Mouse (Mus musculus) hindbrain, embryonic 11.5 days (tissue): ENCODE measurements at regions not wholly inside any gene's neighbourhood (a gene's known extent, or its start where the extent isn't known, plus 50 kb on each side); places are given as distances from the start of the nearest gene placed in this dataset.

Source experiments
- ATAC-seq: fragments of 200-750 bp; cut with Nextera tagmentation; 2 replicates; pipeline ENCODE4 v1.8.0; 2017; ENCODE audit warnings: mild to moderate bottlenecking, moderate TSS enrichment, moderate library complexity; ENCODE audit not compliant: low FRiP score
- DNase-seq: peaks from one replicate; pipeline ENCODE4 v3.0.0-alpha.2; 2015; ENCODE audit warnings: low spot score
- H3K27ac ChIP-seq: fragments of 300-500 bp; sonication (generic); 2 replicates; pipeline ENCODE4 v1.5.1; 2014; ENCODE audit warnings: mild to moderate bottlenecking, low read depth, low read length
- H3K27me3 ChIP-seq: fragments of 300-500 bp; sonication (generic); 2 replicates; pipeline ENCODE4 v1.6.1; 2014; ENCODE audit warnings: mild to moderate bottlenecking, low read length, moderate library complexity, mixed read lengths; ENCODE audit not compliant: control insufficient read depth, insufficient read depth
- H3K36me3 ChIP-seq: fragments of 300-500 bp; sonication (generic); 2 replicates; pipeline ENCODE4 v1.6.1; 2014; ENCODE audit warnings: mild to moderate bottlenecking, low read length, moderate library complexity, mixed read lengths; ENCODE audit not compliant: control insufficient read depth, insufficient read depth
- H3K4me1 ChIP-seq: fragments of 300-500 bp; sonication (generic); replicated peaks from 2 replicates; pipeline ENCODE4 v1.6.1; 2014; ENCODE audit warnings: low read length, mixed read lengths; ENCODE audit not compliant: control insufficient read depth, insufficient read depth
- H3K4me2 ChIP-seq: fragments of 300-500 bp; sonication (generic); replicated peaks from 2 replicates; pipeline ENCODE4 v1.6.1; 2014; ENCODE audit warnings: mild to moderate bottlenecking, low read depth, low read length
- H3K4me3 ChIP-seq: fragments of 300-500 bp; sonication (generic); 2 replicates; pipeline ENCODE4 v1.5.1; 2014; ENCODE audit warnings: low read depth, low read length
- H3K9ac ChIP-seq: fragments of 300-500 bp; sonication (generic); 2 replicates; pipeline ENCODE4 v1.6.1; 2014; ENCODE audit warnings: low read depth, low read length
- H3K9me3 ChIP-seq: fragments of 300-500 bp; sonication (generic); 2 replicates; pipeline ENCODE4 v1.6.1; 2016; ENCODE audit warnings: low read length; ENCODE audit not compliant: control insufficient read depth
- WGBS: fragments of 180-500 bp; shearing (Covaris S2); extraction: QIAGEN DNeasy Blood & Tissue Kit; methylation state at CpG from one replicate; pipeline ENCODE4 v1.1.7; 2014; 5-methylcytosine and 5-hydroxymethylcytosine counted together

DNA sequence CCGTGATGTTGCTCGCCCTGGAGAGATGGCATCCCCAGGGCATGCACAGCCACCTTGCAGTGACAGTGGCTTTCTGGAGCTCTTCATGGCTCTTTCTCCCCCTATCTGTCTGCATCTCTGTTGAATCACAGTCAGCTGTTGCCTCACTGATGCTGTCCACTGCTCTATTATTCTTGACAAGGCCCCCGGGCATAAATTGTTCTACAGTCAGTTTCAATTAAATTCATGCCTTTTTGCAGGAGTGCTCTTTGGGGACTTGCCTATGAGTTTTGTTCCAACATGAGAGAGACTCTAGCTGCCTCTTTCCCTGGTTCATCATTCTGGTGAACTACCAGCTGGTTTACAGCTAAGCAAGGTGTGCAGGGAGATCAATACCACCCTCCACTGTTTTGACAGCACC is 229.9 kb upstream of the Shh start:
- no peaks in the 10 kb centered on the region for H3K9me3 ChIP-seq
- no peaks in the 10 kb centered on the region for H3K27me3 ChIP-seq
- WGBS: 63% methylated on average over 3 of the region's 3 CpGs
- no peak overlapping the region for H3K9ac ChIP-seq
- H3K4me1 ChIP-seq: no peaks in the 10 kb centered on the region
- H3K4me2 ChIP-seq: no peak overlapping the region
- DNase-seq (no peak), ATAC-seq (no peak)
- H3K36me3 ChIP-seq: no peaks in the 10 kb centered on the region
- no peak overlapping the region for H3K27ac ChIP-seq
- no peak overlapping the region for H3K4me3 ChIP-seq

- Histone ChIP-seq H3K9me3 (no peaks in the 10 kb centered on the region), H3K27ac (no peak overlapping the region), H3K36me3 (no peaks in the 10 kb centered on the region), H3K4me1 (no peaks in the 10 kb centered on the region), H3K27me3 (no peaks in the 10 kb centered on the region), H3K4me3 (no peak overlapping the region), H3K9ac (no peak overlapping the region), H3K4me2 (no peak overlapping the region)
- no peak for DNase-seq
- 63% methylated on average over 6 of the region's 6 CpGs for WGBS
- ATAC-seq: no peak
Measured at GRCm38 (mm10) chr5:28690110-28690509, 223.1 kb upstream of the Shh start.

GRCm38 (mm10) chr5:28689651-28690050 is 222.6 kb upstream of the Shh start:
- no peak for DNase-seq
- Histone ChIP-seq H3K9me3 (no peaks in the 10 kb centered on the region), H3K4me2 (no peak overlapping the region), H3K9ac (no peak overlapping the region), H3K4me1 (no peaks in the 10 kb centered on the region), H3K27ac (no peak overlapping the region), H3K27me3 (no peaks in the 10 kb centered on the region), H3K36me3 (no peaks in the 10 kb centered on the region), H3K4me3 (no peak overlapping the region)
- 78% methylated on average over 2 of the region's 2 CpGs for WGBS
- no peak for ATAC-seq

- H3K4me2 ChIP-seq: no peak overlapping the region
- no peaks in the 10 kb centered on the region for H3K36me3 ChIP-seq
- ATAC-seq: no peak
- WGBS: 74% methylated on average over 3 of the region's 3 CpGs
- no peak overlapping the region for H3K27ac ChIP-seq
- DNase-seq: no peak
- H3K27me3 ChIP-seq: no peaks in the 10 kb centered on the region
- no peaks in the 10 kb centered on the region for H3K4me1 ChIP-seq
- H3K9me3 ChIP-seq: no peaks in the 10 kb centered on the region
- H3K9ac ChIP-seq: no peak overlapping the region
- H3K4me3 ChIP-seq: no peak overlapping the region
Measured at GRCm38 (mm10) chr5:28689136-28689535, 222.1 kb upstream of the Shh start.

DNA sequence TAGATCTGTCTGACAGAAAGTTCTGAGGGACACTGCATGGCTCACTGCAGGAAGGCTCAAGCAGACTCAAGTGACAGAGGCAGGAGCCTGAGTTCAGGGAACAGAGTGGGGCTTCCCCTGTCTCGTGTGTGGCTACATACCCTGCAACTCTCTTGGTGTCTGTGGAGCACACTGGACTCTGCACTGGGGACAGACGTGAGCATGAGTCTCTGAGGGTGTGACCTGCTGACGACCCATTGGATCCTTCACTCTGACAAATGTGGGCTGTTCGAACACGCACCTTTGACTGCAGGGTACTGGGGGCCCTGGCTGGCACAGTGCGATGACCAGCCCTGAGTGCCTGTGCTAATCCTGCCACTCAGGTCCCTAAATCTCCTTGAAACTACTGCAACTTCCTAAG is 215.8 kb upstream of the Shh start:
- no peak overlapping the region for H3K4me3 ChIP-seq
- no peaks in the 10 kb centered on the region for H3K9me3 ChIP-seq
- DNase-seq (no peak), ATAC-seq (no peak)
- no peak overlapping the region for H3K9ac ChIP-seq
- H3K36me3 ChIP-seq: no peaks in the 10 kb centered on the region
- no peak overlapping the region for H3K4me2 ChIP-seq
- 81% methylated on average over 6 of the region's 6 CpGs for WGBS
- no peaks in the 10 kb centered on the region for H3K27me3 ChIP-seq
- no peak overlapping the region for H3K27ac ChIP-seq
- H3K4me1 ChIP-seq: no peaks in the 10 kb centered on the region

GRCm38 (mm10) chr5:28680311-28680710 is 213.3 kb upstream of the Shh start:
- H3K4me1 ChIP-seq: no peaks in the 10 kb centered on the region
- H3K27ac ChIP-seq: no peak overlapping the region
- ATAC-seq (no peak), DNase-seq (no peak)
- 88% methylated on average over 1 of the region's 1 CpGs for WGBS
- no peaks in the 10 kb centered on the region for H3K9me3 ChIP-seq
- no peak overlapping the region for H3K9ac ChIP-seq
- no peak overlapping the region for H3K4me3 ChIP-seq
- H3K36me3 ChIP-seq: no peaks in the 10 kb centered on the region
- H3K27me3 ChIP-seq: no peaks in the 10 kb centered on the region
- H3K4me2 ChIP-seq: no peak overlapping the region

GRCm38 (mm10) chr5:28679761-28680160 is 212.7 kb upstream of the Shh start:
- no peaks in the 10 kb centered on the region for H3K4me1 ChIP-seq
- H3K36me3 ChIP-seq: no peaks in the 10 kb centered on the region
- peak; percentile 14 for DNase-seq
- H3K27me3 ChIP-seq: no peaks in the 10 kb centered on the region
- H3K27ac ChIP-seq: no peak overlapping the region
- no peak overlapping the region for H3K4me3 ChIP-seq
- WGBS: 76% methylated on average over 1 of the region's 1 CpGs
- ATAC-seq: 0 out of 2 replicates have a peak, but pooled peaks have one; percentile 49
- H3K4me2 ChIP-seq: no peak overlapping the region
- no peak overlapping the region for H3K9ac ChIP-seq
- H3K9me3 ChIP-seq: no peaks in the 10 kb centered on the region

DNA sequence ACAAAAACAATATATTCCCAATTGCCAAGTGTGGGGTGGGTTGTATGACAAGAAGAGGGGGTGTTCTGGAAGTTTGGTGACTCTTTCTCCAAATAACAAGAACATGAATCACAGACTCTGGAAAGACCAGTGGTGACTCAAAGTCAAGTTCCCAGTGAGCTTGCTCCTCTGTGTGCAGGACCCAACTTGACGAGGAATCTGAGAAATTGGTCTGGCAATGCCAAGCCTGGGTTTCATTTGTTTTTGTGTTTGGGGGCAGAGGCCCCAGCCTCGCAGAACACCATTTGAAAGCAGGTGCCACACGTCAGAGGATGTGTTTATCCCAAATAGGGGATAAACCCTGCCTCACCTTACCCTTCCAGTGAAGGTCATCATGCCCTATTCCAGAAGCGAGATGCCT is 163.1 kb upstream of the Shh start:
- Histone ChIP-seq H3K36me3 (no peaks in the 10 kb centered on the region), H3K4me3 (no peak overlapping the region), H3K4me2 (no peak overlapping the region), H3K27ac (no peak overlapping the region), H3K9me3 (no peaks in the 10 kb centered on the region), H3K27me3 (no peaks in the 10 kb centered on the region), H3K9ac (no peak overlapping the region), H3K4me1 (no peaks in the 10 kb centered on the region)
- DNase-seq: no peak
- no peak for ATAC-seq
- 83% methylated on average over 4 of the region's 4 CpGs for WGBS

- Histone ChIP-seq H3K27ac (no peak overlapping the region), H3K4me3 (no peak overlapping the region), H3K36me3 (no peaks in the 10 kb centered on the region), H3K4me1 (no peaks in the 10 kb centered on the region), H3K9me3 (no peaks in the 10 kb centered on the region), H3K27me3 (no peaks in the 10 kb centered on the region), H3K4me2 (no peak overlapping the region), H3K9ac (no peak overlapping the region)
- WGBS: 91% methylated on average over 3 of the region's 3 CpGs
- DNase-seq: no peak
- ATAC-seq: no peak
Measured at GRCm38 (mm10) chr5:28611885-28612284, 144.8 kb upstream of the Shh start.
